Mouse (Mus musculus) heart, adult 9 months (tissue): ENCODE measurements around the gene Ptgr2.
A peak's percentile ranks its signal among the peaks of the same experiment; 100 is the strongest.
"Not testable (repeated sequence)": the region's sequence is repeated elsewhere in the genome, so short reads cannot be mapped to it uniquely, and the experiment has no call there.

Experiments used
- DNase-seq, 2 experiments: peaks; one replicate each; pipeline ENCODE4 v3.0.0; 2022; ENCODE audit warnings: low spot score in 2 of 2

Gene Ptgr2

GRCm38 (mm10) chr12:84304101-84304500 is 19.1 kb downstream of the Ptgr2 start:
- DNase-seq, result no peak

GRCm38 (mm10) chr12:84304554-84304953 is 19.5 kb downstream of the Ptgr2 start:
- no peak for DNase-seq

- no peak for DNase-seq
Observed at GRCm38 (mm10) chr12:84311306-84311705, 26.3 kb downstream of the Ptgr2 start.

- DNase-seq, result no peak
Observed at GRCm38 (mm10) chr12:84316006-84316405, 31.0 kb downstream of the Ptgr2 start.

- peak; percentile 87 to 90 for DNase-seq
Observed at GRCm38 (mm10) chr12:84316721-84317621, 31.9 kb downstream of the Ptgr2 start, which contains the start of gene Zfp410. Gene Zfp410 (plus strand): TSS chr12:84316852.

- DNase-seq, result peak; percentile 35 to 57
Observed at GRCm38 (mm10) chr12:84327111-84327512, 42.1 kb downstream of the Ptgr2 start.

GRCm38 (mm10) chr12:84336963-84337625 is 52.1 kb downstream of the Ptgr2 start:
- no peak for DNase-seq

GRCm38 (mm10) chr12:84347192-84347591 is 62.2 kb downstream of the Ptgr2 start:
- no peak for DNase-seq

- not testable (repeated sequence) for DNase-seq
Observed at GRCm38 (mm10) chr12:84358699-84359098, 73.7 kb downstream of the Ptgr2 start.

- DNase-seq, result peak; percentile 97 to 98
Observed at GRCm38 (mm10) chr12:84361555-84362489, 76.8 kb downstream of the Ptgr2 start, which contains the start of the genes Coq6 and Fam161b. Gene Coq6 (plus strand): TSS chr12:84361657. Gene Fam161b (minus strand): TSS chr12:84361833.

- DNase-seq, result no peak
Observed at GRCm38 (mm10) chr12:84362872-84363271, 77.8 kb downstream of the Ptgr2 start.

- no peak for DNase-seq
Observed at GRCm38 (mm10) chr12:84364291-84364690, 79.3 kb downstream of the Ptgr2 start.

GRCm38 (mm10) chr12:84365137-84365536 is 80.1 kb downstream of the Ptgr2 start:
- no peak for DNase-seq
